Mouse (Mus musculus) olfactory bulb, adult 2 months (tissue): ENCODE measurements around the gene Fam163b. TPM values are rescaled to one million over a fixed set of nuclear protein-coding genes. Genes with fewer than 3 reads are reported as not detected.

Source experiments
- H3K27ac ChIP-seq: fragments of 200-500 bp; 2 replicates; pipeline ENCODE4 v1.5.1; 2012; ENCODE audit warnings: low read depth, low read length; ENCODE audit not compliant: insufficient read depth
- H3K4me1 ChIP-seq: fragments of 200-500 bp; 2 replicates; pipeline ENCODE4 v1.6.1; 2012; ENCODE audit warnings: low read length; ENCODE audit not compliant: control insufficient read depth, insufficient read depth
- H3K4me3 ChIP-seq: fragments of 200-500 bp; 2 replicates; pipeline ENCODE4 v1.5.1; 2012; ENCODE audit warnings: mild to moderate bottlenecking, low read depth, low read length, moderate library complexity; ENCODE audit not compliant: insufficient read depth
- CTCF ChIP-seq: fragments of 200-500 bp; IDR thresholded peaks from 2 replicates; pipeline ENCODE4 v1.5.1; 2012; ENCODE audit warnings: low read depth, mild to moderate bottlenecking, low read length, moderate library complexity; ENCODE audit not compliant: insufficient read depth
- POLR2A ChIP-seq: fragments of 200-500 bp; IDR thresholded peaks from 2 replicates; pipeline ENCODE4 v1.6.1; 2012; ENCODE audit warnings: mild to moderate bottlenecking, low read depth, low read length, moderate library complexity; ENCODE audit not compliant: insufficient read depth
- WGBS: fragments of 180-500 bp; shearing (Covaris S2); methylation state at CpG from one replicate; pipeline ENCODE4 v1.1.7; 2018; 5-methylcytosine and 5-hydroxymethylcytosine counted together
- polyA plus RNA-seq: library from polyadenylated mRNA; stranded (reverse); fragments of >200 nt; gene quantifications from 2 replicates; pipeline ENCODE4 v1.2.4, GENCODE M21; 2012; ENCODE audit warnings: low replicate concordance; ENCODE audit not compliant: missing spikeins, insufficient read depth, insufficient read length

Fam163b gene
- 155 TPM in 1 of 2 replicates, not detected in the other for polyA plus RNA-seq

GRCm38 (mm10) chr2:27141950-27142693 lies at the start of gene Fam163b:
Gene Fam163b (minus strand): TSS chr2:27142491.
- Histone ChIP-seq H3K4me3 (peak within 1 kb of the TSS; percentile 53), H3K27ac (peak within 1 kb of the TSS; percentile 91), H3K4me1 (peaks cover 30% of the 10 kb centered on the region)
- no peak for TF ChIP-seq CTCF
- TF ChIP-seq POLR2A: peak; percentile 87
- WGBS: under 1% methylated on average over 62 of the region's 62 CpGs

DNA sequence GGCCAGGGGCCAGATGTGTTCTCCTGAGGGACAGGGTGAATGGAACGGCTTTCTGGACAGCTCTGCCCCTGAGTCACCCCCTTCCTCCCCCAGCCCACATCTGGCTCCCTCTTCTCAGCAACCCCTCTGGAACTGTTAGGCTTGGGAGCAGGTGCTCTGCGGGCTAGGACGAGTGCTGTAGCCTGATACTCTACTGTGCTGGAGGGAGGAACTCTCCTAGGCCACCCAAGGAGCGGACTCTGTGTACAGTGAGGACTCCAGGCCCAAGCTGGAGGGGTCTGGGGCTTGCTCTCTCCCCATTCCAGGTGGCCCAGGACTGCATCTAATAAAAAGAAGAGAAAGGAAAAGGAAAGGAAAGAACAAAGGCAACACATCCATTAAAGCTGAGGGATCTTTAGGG lies 47.7 kb upstream of the Fam163b start:
- Histone ChIP-seq H3K27ac (no peak overlapping the region), H3K4me3 (no peak overlapping the region), H3K4me1 (peaks cover 9% of the 10 kb centered on the region)
- WGBS: 82% methylated on average over 4 of the region's 4 CpGs
- TF ChIP-seq CTCF: no peak
- TF ChIP-seq POLR2A: no peak

GRCm38 (mm10) chr2:27187531-27187930 lies 45.2 kb upstream of the Fam163b start:
- 94% methylated on average over 6 of the region's 6 CpGs for WGBS

GRCm38 (mm10) chr2:27183734-27184133 lies 41.4 kb upstream of the Fam163b start:
- H3K4me1 ChIP-seq: peaks cover 44% of the 10 kb centered on the region
- TF ChIP-seq POLR2A (no peak), CTCF (no peak)
- no peak overlapping the region for H3K27ac ChIP-seq
- no peak overlapping the region for H3K4me3 ChIP-seq
- WGBS: 79% methylated on average over 12 of the region's 12 CpGs

More at GRCm38 (mm10) chr2:27187531-27187930, 45.2 kb upstream of the Fam163b start:
- TF ChIP-seq CTCF: no peak
- no peak for TF ChIP-seq POLR2A
- no peak overlapping the region for H3K4me3 ChIP-seq
- peaks cover 23% of the 10 kb centered on the region for H3K4me1 ChIP-seq
- H3K27ac ChIP-seq: no peak overlapping the region

DNA sequence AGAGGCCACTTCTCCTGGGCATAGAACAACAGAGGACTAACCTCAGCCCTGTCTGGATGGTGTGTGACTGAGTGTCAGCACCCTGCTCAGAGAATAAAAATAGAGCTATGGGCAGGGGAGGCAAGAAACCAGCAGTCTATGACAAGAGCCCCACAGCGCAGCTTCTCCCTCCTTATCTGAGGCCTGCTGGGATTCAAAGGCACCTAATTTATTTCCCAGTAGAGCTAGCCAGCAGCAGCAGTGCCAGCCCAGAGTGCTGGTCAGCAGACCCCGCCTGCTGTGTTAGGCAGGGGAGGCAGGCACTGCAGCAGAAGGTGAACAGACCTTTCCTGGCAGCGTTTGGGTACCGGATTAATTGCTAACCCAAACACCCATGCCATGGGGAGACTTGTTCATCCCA lies 39.6 kb upstream of the Fam163b start:
- no peak overlapping the region for H3K27ac ChIP-seq

DNA sequence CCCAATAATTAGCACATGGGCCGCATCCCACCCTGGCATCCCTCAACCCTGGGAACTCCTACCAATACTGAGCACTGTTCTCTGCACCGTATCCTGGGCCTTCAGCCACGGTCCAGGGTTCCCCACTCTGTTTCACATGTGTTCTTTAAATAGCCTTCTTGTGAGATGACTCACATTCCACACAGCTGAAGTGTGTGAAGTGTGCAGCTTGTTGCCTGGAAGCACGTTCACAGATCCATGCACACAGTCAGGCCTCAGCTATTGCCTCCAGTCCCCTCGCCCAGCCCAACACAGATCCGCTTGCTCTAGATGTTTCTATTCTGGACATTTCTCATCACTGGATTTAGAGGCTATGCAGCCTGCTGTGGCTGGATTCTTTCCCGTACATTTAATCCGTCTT lies 36.8 kb upstream of the Fam163b start:
- TF ChIP-seq POLR2A (no peak), CTCF (no peak)
- WGBS: 29% methylated on average over 8 of the region's 8 CpGs
- Histone ChIP-seq H3K4me1 (peaks cover 67% of the 10 kb centered on the region), H3K4me3 (no peak overlapping the region), H3K27ac (peak overlapping the region; percentile 72)

More for the DNA sequence above, 39.6 kb upstream of the Fam163b start:
- Histone ChIP-seq H3K4me1 (peaks cover 55% of the 10 kb centered on the region), H3K4me3 (no peak overlapping the region)
- 68% methylated on average over 4 of the region's 4 CpGs for whole genome bisulfite sequencing
- no peak for TF ChIP-seq CTCF
- no peak for TF ChIP-seq POLR2A

DNA sequence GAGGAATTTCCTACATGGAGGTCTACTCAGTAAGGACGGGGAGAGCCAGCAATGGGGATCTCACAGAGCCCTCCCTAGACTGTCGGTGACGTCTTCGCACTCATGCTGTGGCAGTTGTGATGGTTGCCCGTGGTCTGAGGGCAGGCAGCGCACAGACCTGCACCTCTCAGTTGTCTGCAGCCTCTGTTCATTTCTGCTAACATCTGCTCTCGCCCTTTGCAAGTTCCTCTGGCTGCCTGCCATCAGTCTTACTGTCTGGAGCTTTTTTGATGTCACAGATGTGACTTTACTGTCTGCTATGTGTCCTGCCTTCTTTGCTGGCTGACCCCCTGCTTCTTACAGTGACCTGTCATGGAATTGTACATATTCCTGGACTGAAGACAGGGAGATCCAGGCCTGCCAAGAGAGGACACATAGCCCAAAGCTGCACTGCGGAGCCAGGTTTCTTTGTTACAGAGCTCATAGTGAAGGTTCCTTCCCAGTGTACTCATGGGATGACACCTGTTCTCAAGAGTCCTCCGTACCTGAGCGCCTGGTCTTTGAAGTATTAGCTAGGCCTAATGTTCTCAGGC lies 33.5 kb upstream of the Fam163b start:
- no peak for TF ChIP-seq POLR2A
- no peak for TF ChIP-seq CTCF
- H3K27ac ChIP-seq: peak overlapping the region; percentile 16; the same call in 1 of the 2 replicates
- H3K4me3 ChIP-seq: no peak overlapping the region
- 72% methylated on average over 10 of the region's 10 CpGs for WGBS
- H3K4me1 ChIP-seq: peaks cover 45% of the 10 kb centered on the region

DNA sequence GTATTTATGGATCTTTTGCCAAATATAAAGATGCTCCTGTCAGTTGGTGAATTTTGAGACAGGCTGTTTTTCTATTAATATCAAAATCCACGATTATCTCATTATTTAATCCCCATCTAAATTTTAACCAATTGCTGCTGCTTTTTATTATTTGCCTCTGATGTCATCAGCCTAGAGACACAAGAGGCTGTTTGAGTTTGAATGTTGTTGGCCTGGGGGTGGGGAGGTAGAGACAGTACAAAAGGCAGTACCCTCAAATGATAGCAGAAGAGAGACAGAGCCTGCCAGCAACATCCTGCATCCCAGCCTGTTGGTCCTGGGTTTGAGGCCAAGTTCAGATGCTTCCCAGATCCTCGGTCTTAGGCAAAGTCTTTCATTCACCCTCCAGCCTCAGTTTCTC lies 32.0 kb upstream of the Fam163b start:
- Histone ChIP-seq H3K4me3 (no peak overlapping the region), H3K27ac (peak overlapping the region; percentile 53; the same call in 1 of the 2 replicates), H3K4me1 (peaks cover 39% of the 10 kb centered on the region)
- TF ChIP-seq CTCF: no peak
- TF ChIP-seq POLR2A: no peak
- 44% methylated on average over 2 of the region's 2 CpGs for WGBS

DNA sequence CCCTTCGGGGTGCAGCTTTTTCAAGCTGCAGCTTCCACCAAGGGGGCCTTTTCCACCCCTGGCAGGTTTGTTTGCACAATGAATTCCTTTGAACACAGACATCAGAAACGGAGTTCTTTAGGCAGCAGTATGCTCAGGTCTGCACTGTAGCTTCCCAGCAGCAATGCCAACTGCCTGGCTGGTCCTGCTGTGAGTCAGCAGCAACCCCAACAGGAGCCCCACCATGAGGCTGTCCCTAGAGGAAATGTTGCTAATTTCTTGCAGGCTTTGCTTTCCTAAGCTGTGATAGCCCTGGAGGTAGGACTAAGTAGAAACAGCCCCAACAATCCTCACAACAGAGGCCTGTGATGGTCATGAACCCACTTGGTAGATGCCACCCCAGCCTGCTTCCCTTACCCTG lies 24.7 kb upstream of the Fam163b start:
- 17% methylated on average over 2 of the region's 2 CpGs for WGBS
- H3K4me3 ChIP-seq: no peak overlapping the region
- no peak for TF ChIP-seq POLR2A
- TF ChIP-seq CTCF: no peak
- H3K27ac ChIP-seq: peak overlapping the region; percentile 61
- H3K4me1 ChIP-seq: peaks cover 57% of the 10 kb centered on the region
